Mouse (Mus musculus): Measurements from ENCODE around the gene Klhl20.

- TF ChIP-seq CTCF (IDR thresholded peaks at IDR 0.05; ENCODE audit: low read depth) (no peak), EP300 (IDR thresholded peaks at IDR 0.05; ENCODE audit: low read depth) (no peak)
These were observed 55.1 kb downstream of the Klhl20 start for GRCm38 (mm10) chr1:161076238-161076637.

Measured in liver, postnatal 0 days (tissue).